Mouse (Mus musculus): Measurements from ENCODE around the gene Npat. TPM values are rescaled to one million over a fixed set of nuclear protein-coding genes. Genes with fewer than 3 reads are reported as not detected.
A peak's percentile ranks its signal among the peaks of the same experiment; 100 is the strongest.

Gene Npat
- 6.2 and 6.8 TPM in 2 replicates for polyA plus RNA-seq (2012; rRNA removed)

DNA sequence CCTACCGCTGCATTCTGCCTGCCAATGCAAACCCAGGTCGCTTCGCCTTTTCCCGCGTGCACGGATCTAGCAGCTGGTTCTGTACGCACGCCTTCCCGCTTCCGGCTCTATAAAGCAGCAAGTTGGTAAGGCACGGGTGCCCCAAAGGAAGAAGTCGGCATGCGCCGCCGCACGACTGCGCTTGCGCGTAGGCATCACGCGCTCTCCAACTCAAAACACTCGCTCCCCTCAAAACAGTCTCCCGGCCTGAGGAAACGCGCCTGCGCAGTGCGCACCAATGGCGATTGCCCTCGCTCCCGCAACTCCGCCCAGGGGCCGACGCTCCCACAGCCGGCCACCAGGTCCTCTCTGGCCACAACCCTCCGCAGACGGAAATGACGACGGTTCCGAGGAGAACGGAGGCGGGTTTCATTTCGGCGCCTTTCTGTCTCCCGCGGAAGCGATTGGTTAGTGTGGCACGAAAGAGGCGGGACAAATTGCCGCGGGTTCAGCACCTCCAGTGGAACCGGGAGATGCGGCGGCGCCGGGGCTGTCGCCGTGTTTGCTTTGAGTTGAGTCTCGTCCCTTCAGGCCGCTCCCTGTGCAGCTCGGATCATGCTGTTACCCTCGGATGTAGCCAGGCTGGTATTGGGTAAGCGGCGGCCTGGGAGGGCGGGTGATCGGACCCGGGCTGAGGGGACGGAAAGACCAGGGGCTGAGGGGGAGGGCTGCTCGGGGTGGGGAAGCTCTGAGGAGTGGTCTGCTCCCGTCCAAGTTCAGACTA, at the start of gene Npat, which contains the start of gene Atm:
Gene Npat, plus strand, starts transcription at position 490 of the 763 bp plus-strand sequence.
Gene Atm, minus strand, starts transcription at position 183 of the 763 bp plus-strand sequence.
- Histone ChIP-seq H3K36me3 (ENCODE audit: control insufficient read depth, insufficient read depth, low read length) (no peaks in the 10 kb centered on the region), H3K27ac (ENCODE audit: control insufficient read depth, insufficient read depth, low read length) (peak within 1 kb of the TSS; percentile 72), H3K27me3 (ENCODE audit: control insufficient read depth, insufficient read depth, low read length) (no peaks in the 10 kb centered on the region), H3K4me1 (replicated peaks; ENCODE audit: control insufficient read depth, insufficient read depth, low read length) (peaks cover 2% of the 10 kb centered on the region), H3K4me3 (ENCODE audit: control insufficient read depth, insufficient read depth, low read length) (peak within 1 kb of the TSS; percentile 62)
- peak; percentile 61; the same call in 1 of the 2 replicates for TF ChIP-seq CTCF (IDR thresholded peaks at IDR 0.05; ENCODE audit: borderline replicate concordance, control insufficient read depth, extremely low read depth, insufficient read depth, low read length, poor library complexity)
- TF ChIP-seq POLR2A (IDR thresholded peaks at IDR 0.05; ENCODE audit: control insufficient read depth, extremely low read depth, insufficient read depth, low read length, poor library complexity): peak; percentile 69
- DNase-seq: peak; percentile 98
- WGBS: under 1% methylated on average over 69 of the region's 69 CpGs

DNA sequence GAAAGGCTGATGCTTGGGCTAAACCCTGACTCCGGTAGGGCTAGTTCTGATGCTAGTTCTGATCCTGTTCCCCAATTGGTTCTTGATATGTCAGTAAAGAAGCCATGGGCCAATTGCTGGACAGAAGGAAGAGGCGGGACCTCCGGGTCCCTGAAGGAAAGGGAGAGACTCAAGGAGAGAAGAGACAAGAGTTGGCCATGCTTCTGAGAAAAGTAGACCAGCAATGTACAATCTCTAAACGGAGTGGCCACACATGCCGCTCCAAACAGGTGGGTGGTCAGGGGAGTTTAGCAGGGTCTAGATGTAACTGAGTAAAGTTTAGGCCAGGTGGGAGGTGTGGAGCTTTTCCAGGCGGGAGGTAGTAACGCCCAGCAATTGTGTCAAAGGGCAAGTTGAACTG, 28.8 kb upstream of the Npat start:
- Histone ChIP-seq H3K36me3 (ENCODE audit: control insufficient read depth, insufficient read depth, low read length) (peaks cover 16% of the 10 kb centered on the region), H3K27ac (ENCODE audit: control insufficient read depth, insufficient read depth, low read length) (no peak overlapping the region), H3K27me3 (ENCODE audit: control insufficient read depth, insufficient read depth, low read length) (no peaks in the 10 kb centered on the region), H3K4me3 (ENCODE audit: control insufficient read depth, insufficient read depth, low read length) (no peak overlapping the region), H3K4me1 (replicated peaks; ENCODE audit: control insufficient read depth, insufficient read depth, low read length) (no peaks in the 10 kb centered on the region)
- no peak for TF ChIP-seq CTCF (IDR thresholded peaks at IDR 0.05; ENCODE audit: borderline replicate concordance, control insufficient read depth, extremely low read depth, insufficient read depth, low read length, poor library complexity)
- no peak for DNase-seq
- WGBS: 95% methylated on average over 7 of the region's 7 CpGs

DNA sequence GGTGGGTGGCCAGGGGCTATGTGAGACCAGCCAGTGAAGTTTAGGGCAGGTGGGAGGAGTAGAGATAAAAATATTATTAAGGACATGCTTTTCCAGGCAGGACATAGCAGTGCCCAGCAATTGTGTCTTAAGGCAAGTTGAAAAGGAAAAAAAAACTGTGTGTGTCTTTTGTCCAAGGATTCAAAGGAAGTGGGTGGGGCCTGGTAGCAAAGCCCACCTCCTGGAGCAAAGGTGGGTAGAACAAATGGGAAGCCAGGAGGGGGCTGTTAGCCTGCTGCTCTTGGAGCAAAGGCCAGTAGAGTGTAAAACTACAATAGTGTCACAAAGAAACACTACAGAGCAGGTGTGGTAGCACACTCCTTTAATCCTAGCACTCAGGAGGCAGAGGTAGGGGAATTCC, 22.8 kb upstream of the Npat start:
- TF ChIP-seq POLR2A (IDR thresholded peaks at IDR 0.05; ENCODE audit: control insufficient read depth, extremely low read depth, insufficient read depth, low read length, poor library complexity) (no peak), CTCF (IDR thresholded peaks at IDR 0.05; ENCODE audit: borderline replicate concordance, control insufficient read depth, extremely low read depth, insufficient read depth, low read length, poor library complexity) (no peak)
- DNase-seq: no peak

DNA sequence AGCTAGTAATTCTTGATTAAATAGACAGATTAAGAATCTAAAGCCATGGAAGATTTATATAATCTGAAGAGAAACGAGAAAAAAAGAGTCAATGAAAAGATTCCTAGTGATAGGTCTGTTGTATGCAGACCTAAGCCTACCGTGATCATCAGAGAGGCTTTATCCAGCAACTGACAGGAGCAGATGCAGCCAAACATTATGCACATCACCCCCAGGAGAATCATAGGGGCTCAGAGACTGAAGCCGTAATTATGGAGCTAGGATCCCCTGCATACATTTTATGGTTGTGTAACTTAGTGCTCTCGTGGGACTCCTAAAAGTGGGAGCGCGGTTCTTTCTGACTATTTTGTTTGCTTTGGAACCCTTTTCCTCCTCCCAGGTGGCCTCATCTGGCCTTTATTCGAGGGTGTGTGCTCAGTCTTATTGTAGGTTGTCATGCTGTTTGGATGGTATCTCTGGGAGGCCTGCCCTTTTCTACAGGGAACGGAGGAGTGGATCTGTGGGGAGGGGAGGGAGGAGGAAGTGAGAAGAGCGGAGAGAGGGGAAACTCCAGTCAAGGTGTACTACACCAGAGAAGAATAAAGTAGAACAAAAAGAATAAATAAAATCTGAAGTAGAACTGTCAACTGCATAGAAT, 19.4 kb upstream of the Npat start:
- H3K4me3 ChIP-seq (ENCODE audit: control insufficient read depth, insufficient read depth, low read length): no peak overlapping the region
- H3K27me3 ChIP-seq (ENCODE audit: control insufficient read depth, insufficient read depth, low read length): no peaks in the 10 kb centered on the region
- no peak overlapping the region for H3K27ac ChIP-seq (ENCODE audit: control insufficient read depth, insufficient read depth, low read length)
- 95% methylated on average over 9 of the region's 9 CpGs for WGBS
- TF ChIP-seq POLR2A (IDR thresholded peaks at IDR 0.05; ENCODE audit: control insufficient read depth, extremely low read depth, insufficient read depth, low read length, poor library complexity) (no peak), CTCF (IDR thresholded peaks at IDR 0.05; ENCODE audit: borderline replicate concordance, control insufficient read depth, extremely low read depth, insufficient read depth, low read length, poor library complexity) (no peak)
- peaks cover 10% of the 10 kb centered on the region for H3K36me3 ChIP-seq (ENCODE audit: control insufficient read depth, insufficient read depth, low read length)
- H3K4me1 ChIP-seq (replicated peaks; ENCODE audit: control insufficient read depth, insufficient read depth, low read length): no peaks in the 10 kb centered on the region
- DNase-seq: no peak

More for the DNA sequence above, 22.8 kb upstream of the Npat start:
- Histone ChIP-seq H3K27ac (ENCODE audit: control insufficient read depth, insufficient read depth, low read length) (no peak overlapping the region), H3K27me3 (ENCODE audit: control insufficient read depth, insufficient read depth, low read length) (no peaks in the 10 kb centered on the region), H3K36me3 (ENCODE audit: control insufficient read depth, insufficient read depth, low read length) (peaks cover 4% of the 10 kb centered on the region; the same call in 1 of the 2 replicates), H3K4me1 (replicated peaks; ENCODE audit: control insufficient read depth, insufficient read depth, low read length) (no peaks in the 10 kb centered on the region), H3K4me3 (ENCODE audit: control insufficient read depth, insufficient read depth, low read length) (no peak overlapping the region)

DNA sequence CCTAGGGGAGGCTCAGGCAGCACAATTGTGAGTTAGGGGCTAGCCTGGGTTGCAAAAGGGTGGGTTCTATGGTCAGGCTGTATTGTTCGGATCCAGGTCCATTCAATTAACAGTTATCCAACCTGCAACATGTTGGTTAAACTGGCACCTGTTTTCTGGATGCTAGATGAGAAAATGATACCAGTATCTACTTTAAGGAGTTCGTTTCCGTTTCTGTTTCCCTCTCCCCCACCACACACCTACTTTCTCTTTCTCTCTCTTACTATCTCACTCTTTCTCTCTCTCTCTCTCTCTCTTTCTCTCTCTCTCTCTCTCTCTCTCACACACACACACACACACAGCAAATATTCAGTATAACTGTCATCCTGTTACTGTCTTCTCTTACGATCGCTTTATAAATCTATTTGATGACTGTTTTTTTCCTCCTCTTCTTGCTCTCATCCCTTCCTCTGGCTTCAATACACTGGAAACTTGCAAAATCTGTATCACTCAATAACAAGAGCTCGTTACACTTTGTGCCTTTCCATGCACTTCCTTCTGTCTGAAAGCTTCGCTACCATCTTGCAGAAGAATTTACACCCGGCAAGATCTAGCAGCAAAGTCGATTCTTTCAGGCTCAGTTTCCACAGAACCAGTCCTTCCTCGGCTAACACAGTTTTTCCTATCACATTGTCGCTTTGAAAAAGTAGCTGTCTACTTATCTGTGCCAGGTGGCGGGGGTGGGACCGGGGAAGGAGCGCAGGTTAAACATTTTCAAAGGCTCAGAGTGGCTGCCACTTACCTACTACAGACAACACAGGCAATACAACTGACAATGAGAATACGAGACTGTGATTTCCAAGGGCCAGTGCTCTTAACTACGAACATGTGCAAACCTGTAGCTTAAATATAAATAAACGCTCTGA, 1.2 kb upstream of the Npat start:
- Histone ChIP-seq H3K4me1 (replicated peaks; ENCODE audit: control insufficient read depth, insufficient read depth, low read length) (peaks cover 2% of the 10 kb centered on the region), H3K36me3 (ENCODE audit: control insufficient read depth, insufficient read depth, low read length) (0 out of 2 replicates have a peak, but pooled peaks cover 2% of the 10 kb centered on the region), H3K27ac (ENCODE audit: control insufficient read depth, insufficient read depth, low read length) (peak overlapping the region; percentile 78), H3K4me3 (ENCODE audit: control insufficient read depth, insufficient read depth, low read length) (peak overlapping the region; percentile 62), H3K27me3 (ENCODE audit: control insufficient read depth, insufficient read depth, low read length) (no peaks in the 10 kb centered on the region)
- no peak for TF ChIP-seq CTCF (IDR thresholded peaks at IDR 0.05; ENCODE audit: borderline replicate concordance, control insufficient read depth, extremely low read depth, insufficient read depth, low read length, poor library complexity)
- no peak for TF ChIP-seq POLR2A (IDR thresholded peaks at IDR 0.05; ENCODE audit: control insufficient read depth, extremely low read depth, insufficient read depth, low read length, poor library complexity)
- 3% methylated on average over 17 of the region's 17 CpGs for WGBS
- peak; percentile 28 for DNase-seq
